Mouse (Mus musculus) spleen, adult 2 months (tissue): ENCODE measurements at regions not wholly inside any gene's neighbourhood (a gene's known extent, or its start where the extent isn't known, plus 50 kb on each side); places are given as distances from the start of the nearest gene placed in this dataset.

ENCODE experiments used
- CTCF ChIP-seq: fragments of 200-500 bp; IDR thresholded peaks from 2 replicates; pipeline ENCODE4 v1.5.1; 2011; ENCODE audit warnings: mild to moderate bottlenecking, inconsistent platforms; ENCODE audit not compliant: insufficient read depth, insufficient read length, insufficient replicate concordance; ENCODE audit errors: extremely low read depth
- POLR2A ChIP-seq: fragments of 200-500 bp; IDR thresholded peaks from 2 replicates; pipeline ENCODE4 v1.6.1; 2011; ENCODE audit warnings: low read depth, low read length, inconsistent platforms

- TF ChIP-seq CTCF (no peak), POLR2A (no peak)
These were observed 568.1 kb downstream of the Car8 start for GRCm38 (mm10) chr4:7670795-7671105.
